Mouse (Mus musculus) erythroblast, embryonic 14.5 days (primary cell): ENCODE measurements at regions not wholly inside any gene's neighbourhood (a gene's known extent, or its start where the extent isn't known, plus 50 kb on each side); places are given as distances from the start of the nearest gene placed in this dataset.

Source experiments
- GATA1 ChIP-seq: IDR thresholded peaks from 2 replicates; pipeline ENCODE4 v1.6.1; 2012; ENCODE audit warnings: low read length, inconsistent platforms, mixed read lengths
- TAL1 ChIP-seq: IDR thresholded peaks from 3 replicates; pipeline ENCODE4 v1.6.1; 2012; ENCODE audit warnings: low read length, inconsistent platforms, mixed read lengths

GRCm38 (mm10) chr14:102020161-102020605 is 290.4 kb downstream of the Lmo7 start:
- TF ChIP-seq GATA1, result no peak
- no peak for TF ChIP-seq TAL1
